Mouse (Mus musculus): ENCODE data around the gene Cyp8b1. TPM values are rescaled to one million over a fixed set of nuclear protein-coding genes. Genes with fewer than 3 reads are reported as not detected.

The Cyp8b1 gene
- polyA plus RNA-seq, 1 experiment from 2014 or later: not detected

- 76% methylated on average over 10 of the region's 10 CpGs for WGBS
- ATAC-seq: no peak
- H3K27me3 ChIP-seq (replicated peaks; ENCODE audit: control insufficient read depth, insufficient read depth, low read length): no peaks in the 10 kb centered on the region
Measured at GRCm38 (mm10) chr9:121907356-121908070, 8.6 kb downstream of the Cyp8b1 start.

GRCm38 (mm10) chr9:121906456-121906855 is 9.6 kb downstream of the Cyp8b1 start:
- Histone ChIP-seq H3K9me3 (ENCODE audit: control insufficient read depth, low read length) (no peaks in the 10 kb centered on the region), H3K36me3 (ENCODE audit: control insufficient read depth, insufficient read depth, low read length) (no peaks in the 10 kb centered on the region), H3K4me2 (ENCODE audit: low read depth, low read length) (no peak overlapping the region), H3K27me3 (replicated peaks; ENCODE audit: control insufficient read depth, insufficient read depth, low read length) (no peaks in the 10 kb centered on the region), H3K4me1 (ENCODE audit: control insufficient read depth, insufficient read depth, low read length) (no peaks in the 10 kb centered on the region), H3K4me3 (ENCODE audit: low read length) (no peak overlapping the region), H3K9ac (ENCODE audit: low read depth, low read length) (no peak overlapping the region), H3K27ac (ENCODE audit: low read length) (no peak overlapping the region)
- 84% methylated on average over 5 of the region's 5 CpGs for WGBS
- no peak for ATAC-seq

More at GRCm38 (mm10) chr9:121907356-121908070, 8.6 kb downstream of the Cyp8b1 start:
- no peaks in the 10 kb centered on the region for H3K9me3 ChIP-seq (ENCODE audit: control insufficient read depth, low read length)
- no peak overlapping the region for H3K9ac ChIP-seq (ENCODE audit: low read depth, low read length)
- H3K4me3 ChIP-seq (ENCODE audit: low read length): no peak overlapping the region
- no peaks in the 10 kb centered on the region for H3K36me3 ChIP-seq (ENCODE audit: control insufficient read depth, insufficient read depth, low read length)
- no peaks in the 10 kb centered on the region for H3K4me1 ChIP-seq (ENCODE audit: control insufficient read depth, insufficient read depth, low read length)
- H3K4me2 ChIP-seq (ENCODE audit: low read depth, low read length): no peak overlapping the region
- H3K27ac ChIP-seq (ENCODE audit: low read length): no peak overlapping the region

- H3K4me1 ChIP-seq (ENCODE audit: control insufficient read depth, insufficient read depth, low read length): no peaks in the 10 kb centered on the region
- H3K36me3 ChIP-seq (ENCODE audit: control insufficient read depth, insufficient read depth, low read length): no peaks in the 10 kb centered on the region
- 78% methylated on average over 4 of the region's 4 CpGs for WGBS
- H3K27ac ChIP-seq (ENCODE audit: low read length): no peak overlapping the region
- ATAC-seq: no peak
- no peaks in the 10 kb centered on the region for H3K27me3 ChIP-seq (replicated peaks; ENCODE audit: control insufficient read depth, insufficient read depth, low read length)
- no peak overlapping the region for H3K4me2 ChIP-seq (ENCODE audit: low read depth, low read length)
- H3K4me3 ChIP-seq (ENCODE audit: low read length): no peak overlapping the region
- no peaks in the 10 kb centered on the region for H3K9me3 ChIP-seq (ENCODE audit: control insufficient read depth, low read length)
- H3K9ac ChIP-seq (ENCODE audit: low read depth, low read length): no peak overlapping the region
Measured at GRCm38 (mm10) chr9:121905556-121906185, 10.4 kb downstream of the Cyp8b1 start.

GRCm38 (mm10) chr9:121904946-121905345 is 11.2 kb downstream of the Cyp8b1 start:
- Histone ChIP-seq H3K4me1 (ENCODE audit: control insufficient read depth, insufficient read depth, low read length) (no peaks in the 10 kb centered on the region), H3K4me3 (ENCODE audit: low read length) (no peak overlapping the region), H3K27ac (ENCODE audit: low read length) (no peak overlapping the region), H3K36me3 (ENCODE audit: control insufficient read depth, insufficient read depth, low read length) (no peaks in the 10 kb centered on the region), H3K27me3 (replicated peaks; ENCODE audit: control insufficient read depth, insufficient read depth, low read length) (no peaks in the 10 kb centered on the region), H3K4me2 (ENCODE audit: low read depth, low read length) (no peak overlapping the region), H3K9me3 (ENCODE audit: control insufficient read depth, low read length) (no peaks in the 10 kb centered on the region), H3K9ac (ENCODE audit: low read depth, low read length) (no peak overlapping the region)
- 92% methylated on average over 7 of the region's 7 CpGs for WGBS
- ATAC-seq: no peak

- H3K36me3 ChIP-seq (ENCODE audit: control insufficient read depth, insufficient read depth, low read length): no peaks in the 10 kb centered on the region
- no peaks in the 10 kb centered on the region for H3K4me1 ChIP-seq (ENCODE audit: control insufficient read depth, insufficient read depth, low read length)
- H3K4me2 ChIP-seq (ENCODE audit: low read depth, low read length): no peak overlapping the region
- H3K9ac ChIP-seq (ENCODE audit: low read depth, low read length): no peak overlapping the region
- no peak overlapping the region for H3K4me3 ChIP-seq (ENCODE audit: low read length)
- WGBS: 81% methylated on average over 4 of the region's 4 CpGs
- no peaks in the 10 kb centered on the region for H3K9me3 ChIP-seq (ENCODE audit: control insufficient read depth, low read length)
- no peak overlapping the region for H3K27ac ChIP-seq (ENCODE audit: low read length)
- ATAC-seq: no peak
- H3K27me3 ChIP-seq (replicated peaks; ENCODE audit: control insufficient read depth, insufficient read depth, low read length): no peaks in the 10 kb centered on the region
Measured at GRCm38 (mm10) chr9:121904319-121904718, 11.8 kb downstream of the Cyp8b1 start.

GRCm38 (mm10) chr9:121903476-121904305 is 12.4 kb downstream of the Cyp8b1 start:
- Histone ChIP-seq H3K27ac (ENCODE audit: low read length) (no peak overlapping the region), H3K9ac (ENCODE audit: low read depth, low read length) (no peak overlapping the region), H3K4me3 (ENCODE audit: low read length) (no peak overlapping the region), H3K9me3 (ENCODE audit: control insufficient read depth, low read length) (no peaks in the 10 kb centered on the region), H3K4me2 (ENCODE audit: low read depth, low read length) (no peak overlapping the region), H3K27me3 (replicated peaks; ENCODE audit: control insufficient read depth, insufficient read depth, low read length) (no peaks in the 10 kb centered on the region), H3K4me1 (ENCODE audit: control insufficient read depth, insufficient read depth, low read length) (no peaks in the 10 kb centered on the region), H3K36me3 (ENCODE audit: control insufficient read depth, insufficient read depth, low read length) (no peaks in the 10 kb centered on the region)
- no peak for ATAC-seq
- WGBS: 70% methylated on average over 8 of the region's 8 CpGs

- H3K9me3 ChIP-seq (ENCODE audit: control insufficient read depth, low read length): no peaks in the 10 kb centered on the region
- no peak overlapping the region for H3K27ac ChIP-seq (ENCODE audit: low read length)
- no peak overlapping the region for H3K9ac ChIP-seq (ENCODE audit: low read depth, low read length)
- no peaks in the 10 kb centered on the region for H3K27me3 ChIP-seq (replicated peaks; ENCODE audit: control insufficient read depth, insufficient read depth, low read length)
- 66% methylated on average over 5 of the region's 5 CpGs for WGBS
- H3K4me2 ChIP-seq (ENCODE audit: low read depth, low read length): no peak overlapping the region
- peaks cover 3% of the 10 kb centered on the region; the same call in 1 of the 2 replicates for H3K4me1 ChIP-seq (ENCODE audit: control insufficient read depth, insufficient read depth, low read length)
- no peak for ATAC-seq
- no peaks in the 10 kb centered on the region for H3K36me3 ChIP-seq (ENCODE audit: control insufficient read depth, insufficient read depth, low read length)
- no peak overlapping the region for H3K4me3 ChIP-seq (ENCODE audit: low read length)
Measured at GRCm38 (mm10) chr9:121901710-121902700, 14.1 kb downstream of the Cyp8b1 start.

- no peak overlapping the region for H3K27ac ChIP-seq (ENCODE audit: low read length)
- no peaks in the 10 kb centered on the region for H3K9me3 ChIP-seq (ENCODE audit: control insufficient read depth, low read length)
- H3K27me3 ChIP-seq (replicated peaks; ENCODE audit: control insufficient read depth, insufficient read depth, low read length): no peaks in the 10 kb centered on the region
- H3K4me1 ChIP-seq (ENCODE audit: control insufficient read depth, insufficient read depth, low read length): peaks cover 3% of the 10 kb centered on the region; the same call in 1 of the 2 replicates
- H3K36me3 ChIP-seq (ENCODE audit: control insufficient read depth, insufficient read depth, low read length): no peaks in the 10 kb centered on the region
- H3K4me3 ChIP-seq (ENCODE audit: low read length): no peak overlapping the region
- ATAC-seq: no peak
- no peak overlapping the region for H3K4me2 ChIP-seq (ENCODE audit: low read depth, low read length)
- no peak overlapping the region for H3K9ac ChIP-seq (ENCODE audit: low read depth, low read length)
- 80% methylated on average over 5 of the region's 5 CpGs for WGBS
Measured at GRCm38 (mm10) chr9:121900282-121900855, 15.7 kb downstream of the Cyp8b1 start.

Measured in intestine, embryonic 16.5 days (tissue).